Mouse (Mus musculus) heart, postnatal 0 days (tissue): ENCODE data around the gene Tmem59. TPM values are rescaled to one million over a fixed set of nuclear protein-coding genes. Genes with fewer than 3 reads are reported as not detected.

Source experiments
- ATAC-seq: fragments of 200-750 bp; cut with Nextera tagmentation; 2 replicates; pipeline ENCODE4 v1.8.0; 2017; ENCODE audit warnings: low read depth, moderate number of reproducible peaks, moderate library complexity; ENCODE audit not compliant: insufficient read depth
- DNase-seq: peaks from one replicate; pipeline ENCODE4 v3.0.0-alpha.2; 2016; ENCODE audit warnings: low spot score
- H3K27ac ChIP-seq: fragments of 300-500 bp; sonication (generic); 2 replicates; pipeline ENCODE4 v1.5.1; 2014; ENCODE audit warnings: low read depth, mild to moderate bottlenecking
- H3K27me3 ChIP-seq: fragments of 300-500 bp; sonication (generic); 2 replicates; pipeline ENCODE4 v1.6.1; 2014; ENCODE audit warnings: low read length, mixed read lengths; ENCODE audit not compliant: control insufficient read depth, insufficient read depth
- H3K36me3 ChIP-seq: fragments of 300-500 bp; sonication (generic); replicated peaks from 2 replicates; pipeline ENCODE4 v1.6.1; 2014; ENCODE audit warnings: low read length, mixed read lengths; ENCODE audit not compliant: control insufficient read depth, insufficient read depth
- H3K4me1 ChIP-seq: fragments of 300-500 bp; sonication (generic); 2 replicates; pipeline ENCODE4 v1.6.1; 2014; ENCODE audit warnings: antibody characterized with exemption; ENCODE audit not compliant: control insufficient read depth, insufficient read depth
- H3K4me2 ChIP-seq: fragments of 300-500 bp; sonication (generic); 2 replicates; pipeline ENCODE4 v1.6.1; 2014; ENCODE audit warnings: low read depth, mild to moderate bottlenecking, low read length, moderate library complexity
- H3K4me3 ChIP-seq: fragments of 300-500 bp; sonication (generic); 2 replicates; pipeline ENCODE4 v1.5.1; 2014; ENCODE audit warnings: low read depth, low read length
- H3K9ac ChIP-seq: fragments of 300-500 bp; sonication (generic); replicated peaks from 2 replicates; pipeline ENCODE4 v1.6.1; 2014; ENCODE audit warnings: low read depth, low read length, mixed read lengths
- H3K9me3 ChIP-seq: fragments of 300-500 bp; sonication (generic); replicated peaks from 2 replicates; pipeline ENCODE4 v1.6.1; 2016; ENCODE audit warnings: low read length; ENCODE audit not compliant: control insufficient read depth
- CTCF ChIP-seq: IDR thresholded peaks from 2 replicates; pipeline ENCODE4 v1.5.1; 2016; ENCODE audit warnings: antibody characterized with exemption, control low read depth, low read depth
- EP300 ChIP-seq: IDR thresholded peaks from 2 replicates; pipeline ENCODE4 v1.6.1; 2016; ENCODE audit warnings: antibody characterized with exemption, low read depth
- WGBS: fragments of 180-500 bp; shearing (Covaris S2); extraction: QIAGEN DNeasy Blood & Tissue Kit; methylation state at CpG from one replicate; pipeline ENCODE4 v1.1.7; 2014; 5-methylcytosine and 5-hydroxymethylcytosine counted together
- polyA plus RNA-seq: library from polyadenylated mRNA; unstranded; fragments of >200 nt; fragmentation: Nextera tagmentation; extraction: Ambion mirVana; gene quantifications from 2 replicates; pipeline ENCODE4 v1.2.1, GENCODE M21; 2015
- total RNA-seq: library from RNA; depleted of rRNA; stranded (reverse); fragments of >200 nt; gene quantifications from 2 replicates; pipeline ENCODE4 v1.2.3, GENCODE M21; 2014; ENCODE audit warnings: low replicate concordance

The Tmem59 gene
- total and polyA plus RNA-seq, 2 experiments from 2014 or later = 156 to 323 TPM

DNA sequence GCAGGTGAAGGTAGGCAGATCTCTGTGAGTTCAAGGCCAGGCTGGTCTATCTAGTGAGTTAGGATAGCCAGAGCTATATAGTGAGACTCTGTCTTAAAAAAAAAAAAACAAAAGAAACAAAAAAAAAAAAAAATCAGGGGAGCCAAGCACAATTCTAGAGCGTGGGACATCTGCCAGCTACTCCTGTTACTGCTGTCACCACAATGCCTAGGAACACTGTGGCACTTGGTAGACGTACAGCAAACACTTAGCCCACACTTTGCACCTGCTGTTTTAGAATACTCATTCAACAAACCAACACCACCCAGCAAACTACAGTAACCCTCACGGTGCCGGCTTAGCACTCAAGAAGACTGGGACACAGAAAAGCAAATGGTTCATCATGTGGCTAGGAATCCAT is 33.3 kb downstream of the Tmem59 start:
- peaks cover 67% of the 10 kb centered on the region for H3K27me3 ChIP-seq
- H3K4me1 ChIP-seq = no peaks in the 10 kb centered on the region
- 0 out of 2 replicates have a peak, but pooled peaks cover 12% of the 10 kb centered on the region for H3K36me3 ChIP-seq
- no peak overlapping the region for H3K4me3 ChIP-seq
- no peak overlapping the region for H3K9ac ChIP-seq
- H3K4me2 ChIP-seq = no peak overlapping the region
- ATAC-seq (peak; percentile 40; the same call in 1 of the 2 replicates), DNase-seq (no peak)
- 44% methylated on average over 4 of the region's 4 CpGs for WGBS
- no peak overlapping the region for H3K27ac ChIP-seq
- TF ChIP-seq CTCF = no peak
- TF ChIP-seq EP300 = no peak
- no peaks in the 10 kb centered on the region for H3K9me3 ChIP-seq

DNA sequence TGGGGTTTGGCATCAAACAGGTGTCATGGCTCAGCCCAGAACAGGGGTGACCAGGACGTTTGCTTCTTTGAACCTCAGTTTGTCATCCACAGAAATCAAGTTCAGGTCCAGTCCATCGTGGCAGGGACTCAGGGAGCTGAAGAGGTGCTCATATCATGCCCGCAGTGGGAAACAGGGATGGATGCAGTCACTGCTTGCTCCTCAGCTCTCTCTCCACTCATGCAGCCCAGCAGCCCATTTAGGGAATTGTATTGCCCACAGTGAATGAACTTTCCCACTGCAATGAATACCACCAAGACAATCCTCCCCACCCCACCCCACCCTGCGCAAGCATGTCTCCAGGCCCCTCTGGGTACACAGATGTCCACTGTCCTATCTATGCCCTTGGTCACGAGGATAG is 33.7 kb downstream of the Tmem59 start:
- no peak overlapping the region for H3K9ac ChIP-seq
- H3K9me3 ChIP-seq = no peaks in the 10 kb centered on the region
- no peak for DNase-seq
- WGBS = 79% methylated on average over 5 of the region's 5 CpGs
- peaks cover 69% of the 10 kb centered on the region for H3K27me3 ChIP-seq
- H3K4me1 ChIP-seq = no peaks in the 10 kb centered on the region
- no peak overlapping the region for H3K27ac ChIP-seq
- no peak for ATAC-seq
- H3K4me3 ChIP-seq = no peak overlapping the region
- TF ChIP-seq CTCF (no peak), EP300 (no peak)
- H3K36me3 ChIP-seq = 0 out of 2 replicates have a peak, but pooled peaks cover 7% of the 10 kb centered on the region
- no peak overlapping the region for H3K4me2 ChIP-seq

DNA sequence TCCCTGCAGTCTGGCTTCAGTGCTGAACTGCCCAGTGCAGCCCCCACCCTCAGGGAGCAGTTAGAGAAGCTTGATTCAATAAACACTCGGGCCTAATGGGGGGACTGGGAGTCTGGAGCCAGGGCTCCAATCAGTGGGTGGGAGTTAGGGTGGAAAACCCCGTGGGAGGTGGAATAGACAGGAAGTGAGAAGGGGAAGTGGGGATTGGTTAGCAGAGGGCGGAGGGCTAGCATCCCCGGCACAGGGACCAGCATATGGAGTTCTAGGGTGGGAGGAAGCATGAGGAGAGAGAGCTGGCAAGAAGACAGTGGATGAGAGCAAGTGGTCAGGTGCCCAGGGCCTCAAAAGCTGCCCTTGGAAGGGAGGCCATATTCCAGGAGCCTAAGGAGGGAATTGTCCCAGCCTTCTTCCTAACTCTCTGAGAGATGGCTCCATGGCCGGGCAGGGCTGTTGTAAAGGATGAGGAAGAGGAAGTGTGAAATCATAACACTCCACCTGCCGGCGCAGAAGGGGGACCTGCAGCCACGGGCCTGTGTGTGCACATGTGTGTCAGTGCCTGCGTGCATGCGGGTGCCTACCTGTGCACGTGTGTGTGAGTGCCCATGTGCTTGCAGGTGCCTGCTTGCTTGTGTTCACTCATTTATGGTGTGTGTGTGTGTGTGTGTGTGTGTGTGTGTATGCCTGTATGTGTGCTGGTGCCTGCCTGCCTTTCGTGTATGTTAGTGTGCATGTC is 35.2 kb downstream of the Tmem59 start:
- Histone ChIP-seq H3K4me2 (no peak overlapping the region), H3K36me3 (no peaks in the 10 kb centered on the region), H3K9ac (no peak overlapping the region), H3K27me3 (peaks cover 70% of the 10 kb centered on the region), H3K4me1 (no peaks in the 10 kb centered on the region), H3K9me3 (no peaks in the 10 kb centered on the region), H3K4me3 (no peak overlapping the region), H3K27ac (no peak overlapping the region)
- DNase-seq (no peak), ATAC-seq (no peak)
- TF ChIP-seq EP300 = no peak
- TF ChIP-seq CTCF = no peak
- 67% methylated on average over 12 of the region's 12 CpGs for WGBS

DNA sequence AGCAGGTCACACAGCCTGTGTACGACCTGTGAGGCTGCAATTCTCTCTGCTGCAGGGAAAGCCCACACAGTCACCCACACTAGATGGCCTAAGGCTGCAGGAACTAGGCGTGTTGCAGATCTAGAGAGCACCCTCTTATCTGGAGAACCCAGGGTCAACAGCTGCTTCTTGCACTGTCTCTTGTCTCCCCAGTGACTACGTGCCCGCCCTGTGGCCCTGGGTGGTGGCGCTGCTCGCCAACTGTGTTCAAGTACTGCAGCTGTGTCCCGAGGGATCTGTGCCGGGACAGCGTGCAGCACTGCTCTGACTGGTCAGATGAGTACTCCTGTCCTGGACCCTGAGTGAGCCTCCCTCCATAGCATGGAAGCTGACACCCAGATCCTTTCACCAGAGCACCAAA is 39.4 kb downstream of the Tmem59 start:
- H3K4me2 ChIP-seq = no peak overlapping the region
- no peaks in the 10 kb centered on the region for H3K9me3 ChIP-seq
- DNase-seq = no peak
- H3K27me3 ChIP-seq = peaks cover 63% of the 10 kb centered on the region
- TF ChIP-seq EP300 = no peak
- TF ChIP-seq CTCF = no peak
- H3K4me3 ChIP-seq = no peak overlapping the region
- no peaks in the 10 kb centered on the region for H3K4me1 ChIP-seq
- H3K27ac ChIP-seq = no peak overlapping the region
- no peak overlapping the region for H3K9ac ChIP-seq
- 57% methylated on average over 9 of the region's 9 CpGs for WGBS
- H3K36me3 ChIP-seq = no peaks in the 10 kb centered on the region
- ATAC-seq = no peak

DNA sequence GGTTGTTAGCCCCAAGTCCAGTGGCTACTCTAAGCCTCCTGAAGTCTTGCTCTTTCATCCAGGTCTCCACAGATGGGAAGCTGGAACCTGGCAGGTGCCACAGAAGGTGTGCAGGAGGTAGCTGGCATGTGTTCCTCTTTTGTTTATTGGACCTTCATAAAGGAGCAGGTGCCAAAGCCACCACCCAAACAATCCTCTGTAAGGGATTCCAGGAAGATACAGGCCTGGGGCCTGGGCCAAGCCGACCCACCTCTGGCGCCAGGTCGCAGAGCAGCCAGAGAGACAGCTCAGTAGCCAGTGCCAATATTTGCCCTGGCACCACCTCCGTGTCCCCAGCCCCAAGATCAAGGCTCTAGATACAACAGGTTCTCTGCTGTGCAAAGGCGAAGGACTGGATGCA is 43.3 kb downstream of the Tmem59 start:
- H3K27ac ChIP-seq = no peak overlapping the region
- H3K9ac ChIP-seq = no peak overlapping the region
- H3K36me3 ChIP-seq = no peaks in the 10 kb centered on the region
- DNase-seq = no peak
- 74% methylated on average over 5 of the region's 5 CpGs for WGBS
- H3K4me1 ChIP-seq = no peaks in the 10 kb centered on the region
- no peak for ATAC-seq
- H3K27me3 ChIP-seq = peaks cover 28% of the 10 kb centered on the region
- no peak overlapping the region for H3K4me3 ChIP-seq
- no peak overlapping the region for H3K4me2 ChIP-seq
- H3K9me3 ChIP-seq = no peaks in the 10 kb centered on the region
- TF ChIP-seq EP300 (no peak), CTCF (no peak)
